Mouse (Mus musculus): ENCODE data around the gene Pdcl2.

Pdcl2 gene

DNA sequence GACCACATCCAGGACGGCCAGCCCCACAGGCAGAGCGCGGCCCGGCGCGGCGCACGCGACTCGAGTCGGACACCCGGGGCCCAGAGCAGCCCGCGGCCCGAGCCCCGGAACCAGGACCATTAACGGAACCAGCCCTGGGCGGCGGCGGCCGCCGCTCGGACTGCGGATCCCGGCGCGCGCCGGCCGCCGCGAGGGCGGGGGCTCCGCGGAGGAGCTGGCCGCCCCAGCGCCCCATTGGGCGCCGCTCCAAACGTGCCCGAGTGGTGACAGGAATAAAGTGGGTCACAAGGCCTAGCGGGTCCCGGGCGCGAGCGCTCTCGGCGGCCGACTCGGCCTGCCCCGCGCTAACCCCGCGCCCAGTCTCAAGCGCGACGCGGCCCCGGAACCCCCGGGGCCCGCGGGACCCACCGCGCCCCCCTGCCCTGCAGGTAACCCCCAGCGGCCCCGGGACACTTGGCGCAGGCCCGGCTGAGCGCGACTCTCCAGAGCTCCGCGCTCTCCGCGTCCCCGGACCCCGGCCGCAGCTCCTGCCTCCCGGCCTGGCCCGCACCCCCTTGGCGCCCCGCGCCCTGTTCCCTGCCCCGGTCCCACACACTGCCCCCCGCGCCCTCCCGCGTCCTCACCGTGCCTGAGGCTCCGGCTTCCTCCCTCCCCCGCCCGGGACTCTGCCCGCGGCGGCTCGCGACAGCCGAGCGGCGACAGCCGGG is 27.1 kb downstream of the Pdcl2 start:
- in situ Hi-C loops (cut with MboI, MseI), result no loop called here

DNA sequence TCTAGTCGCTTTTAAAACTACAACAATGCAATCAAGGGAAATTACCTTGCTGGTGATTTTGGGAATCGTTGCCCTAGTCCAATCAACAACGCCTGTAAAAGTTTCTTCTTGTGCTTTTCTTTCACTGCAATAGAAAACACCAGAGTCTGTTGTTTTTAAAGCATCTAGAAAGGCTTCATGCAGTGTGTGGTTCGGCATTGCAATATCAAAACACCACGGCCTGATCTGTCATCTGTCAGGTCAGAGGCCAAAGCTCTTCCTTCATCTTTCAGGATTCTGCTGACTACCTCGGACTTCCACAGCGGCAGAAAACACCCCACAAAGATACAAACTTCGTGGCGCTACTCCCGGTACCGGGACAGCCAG is 27.6 kb downstream of the Pdcl2 start:
- in situ Hi-C loops (cut with MboI, MseI), result no loop called here

DNA sequence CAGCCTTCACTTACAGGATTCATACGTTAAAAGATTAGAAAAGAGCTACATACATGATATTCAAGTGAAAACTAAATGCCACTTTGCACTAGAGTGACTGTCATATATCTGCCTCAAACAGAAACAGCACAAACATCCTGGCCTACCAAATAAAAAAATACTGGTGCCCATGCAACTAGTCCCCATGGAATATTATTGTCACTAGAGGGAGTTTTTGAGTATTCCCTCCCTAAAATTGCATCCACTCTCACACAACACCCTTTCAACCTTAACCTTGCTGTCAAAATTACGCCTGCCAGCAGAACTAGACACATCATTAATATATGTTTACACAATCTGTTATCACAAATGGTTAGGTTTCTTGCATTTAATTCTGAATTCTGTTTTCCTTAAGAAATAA is 28.9 kb downstream of the Pdcl2 start:
- in situ Hi-C loops (cut with MboI, MseI), result no loop called here

DNA sequence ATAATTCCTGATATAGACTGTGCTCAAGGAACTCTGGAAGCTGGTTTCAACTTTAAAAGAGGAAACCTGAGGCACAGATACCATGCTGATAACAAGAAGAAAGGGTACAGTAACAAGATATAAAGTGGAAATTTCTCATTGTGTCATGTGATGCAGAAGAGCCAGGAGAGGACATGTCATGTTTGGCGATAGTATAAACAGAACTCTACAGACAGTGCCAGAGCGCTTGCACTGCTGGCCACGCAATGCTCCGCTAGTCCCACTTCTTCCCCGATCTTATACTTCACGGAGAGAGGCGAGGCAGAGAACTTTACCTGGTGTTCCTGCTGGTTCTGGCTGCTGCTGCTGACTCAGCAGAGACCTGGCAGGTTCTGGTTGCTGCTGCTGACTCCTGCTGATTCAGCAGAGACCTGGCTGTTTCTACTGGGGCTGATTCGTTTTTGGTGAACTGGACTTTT is 41.7 kb downstream of the Pdcl2 start:
- in situ Hi-C loops (cut with MboI, MseI), result no loop called here

DNA sequence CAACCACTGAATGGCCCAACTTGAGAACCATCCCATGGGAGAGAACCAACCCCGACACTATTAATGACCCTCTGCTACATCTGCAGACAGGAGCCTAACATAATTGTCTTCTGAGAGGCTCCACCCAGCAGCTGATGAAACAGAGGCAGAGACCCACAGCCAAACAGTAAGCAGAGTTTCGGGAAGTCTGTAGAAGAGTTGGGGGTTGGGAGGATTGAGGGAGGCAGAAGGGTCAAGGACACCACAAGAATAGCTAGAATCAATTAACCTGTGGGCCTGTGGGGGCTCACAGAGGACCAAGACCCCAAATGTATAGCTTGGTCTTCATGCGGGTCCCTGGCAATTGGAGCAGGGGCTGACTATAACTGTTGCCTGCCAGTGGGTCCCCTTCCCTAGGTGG is 42.7 kb downstream of the Pdcl2 start:
- in situ Hi-C loops (cut with MboI, MseI), result no loop called here

DNA sequence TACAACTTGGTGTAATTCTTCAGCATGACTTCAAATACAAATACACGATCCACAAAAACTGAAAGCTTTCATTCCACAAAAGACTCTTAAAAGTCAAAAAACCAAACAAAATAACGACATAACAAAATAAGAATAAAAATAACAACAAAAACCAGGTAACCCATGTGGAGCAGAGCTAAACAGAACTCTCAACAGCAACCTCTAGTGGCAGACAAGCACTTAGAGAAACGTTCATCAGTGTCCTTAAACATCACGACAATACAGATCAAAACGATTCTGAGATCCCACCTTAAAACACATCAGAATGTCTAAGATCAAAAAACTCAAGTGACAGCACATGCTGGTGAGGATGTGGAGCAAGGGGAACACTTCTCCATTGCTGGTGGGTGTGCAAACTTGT is 43.9 kb downstream of the Pdcl2 start:
- in situ Hi-C loops (cut with MboI, MseI), result no loop called here

DNA sequence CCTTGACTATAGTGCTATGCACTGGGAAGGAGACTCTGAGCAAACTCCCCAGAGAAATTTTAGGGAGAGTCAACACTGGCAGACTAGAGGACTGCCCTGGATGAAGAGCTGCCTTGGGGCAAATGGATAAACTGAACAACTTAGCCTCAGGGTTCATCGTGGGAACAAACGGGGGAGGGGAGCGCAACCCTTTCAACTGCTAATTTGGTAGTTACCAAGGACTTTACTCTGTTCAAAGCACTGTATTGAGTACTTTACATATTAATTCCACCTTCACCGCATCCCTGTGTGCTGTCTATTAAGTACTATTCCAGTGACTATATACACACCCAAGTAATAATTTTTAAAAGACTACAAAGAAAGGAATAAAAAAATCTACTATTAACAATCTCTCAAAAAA is 45.3 kb downstream of the Pdcl2 start:
- in situ Hi-C loops (cut with MboI, MseI), result no loop called here

DNA sequence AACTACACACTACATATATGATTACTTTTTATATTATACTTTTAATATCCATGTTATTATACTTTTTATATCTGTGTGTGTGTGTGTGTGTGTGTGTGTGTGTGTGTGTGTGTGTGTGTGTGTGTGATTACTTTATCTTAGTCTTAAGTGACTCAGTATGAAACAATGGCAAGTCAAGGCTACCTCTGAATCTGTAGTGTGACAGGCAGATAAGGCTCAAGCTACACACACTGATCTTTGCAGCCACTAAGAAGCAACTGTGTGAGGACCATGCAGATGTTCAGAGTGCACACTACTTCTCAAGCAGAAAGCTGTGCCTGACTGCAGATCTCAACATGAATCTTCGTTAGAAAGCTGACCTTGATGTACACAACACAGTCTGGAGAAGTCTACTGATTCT is 47.1 kb downstream of the Pdcl2 start:
- in situ Hi-C loops (cut with MboI, MseI), result no loop called here

DNA sequence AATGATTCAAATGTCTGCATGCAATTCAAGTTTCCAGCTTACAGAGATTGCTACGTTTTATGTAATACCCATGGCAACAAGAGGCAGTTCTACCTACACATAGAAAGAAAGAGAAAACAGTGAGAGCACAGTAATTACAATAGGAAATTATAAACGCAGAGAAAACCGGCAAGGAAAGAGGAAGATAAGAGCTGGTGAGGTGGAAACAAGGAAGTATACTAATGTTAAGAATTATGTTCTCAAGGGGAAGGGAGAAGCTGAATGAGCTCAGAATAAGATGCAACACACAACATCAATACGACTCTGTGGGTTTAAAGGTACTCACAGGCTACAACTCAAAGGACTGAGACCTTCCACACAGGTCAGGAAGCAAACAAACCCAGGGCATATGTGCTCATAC is 56.0 kb downstream of the Pdcl2 start:
- in situ Hi-C loops (cut with MboI, MseI), result no loop called here

All from T-helper 2 cell (primary cell).